Mouse (Mus musculus): ENCODE measurements around the gene Hspa5. TPM values are rescaled to one million over a fixed set of nuclear protein-coding genes. Genes with fewer than 3 reads are reported as not detected.

The Hspa5 gene
- 217 and 588 TPM in 2 replicates for polyA plus RNA-seq (2012; rRNA removed; ENCODE audit: low replicate concordance)

GRCm38 (mm10) chr2:34771368-34772226 is at the start of gene Hspa5:
Gene Hspa5, plus strand, starts transcription at chr2:34771970.

GRCm38 (mm10) chr2:34754551-34755358 is 17.0 kb upstream of the Hspa5 start, which contains the start of gene Gapvd1:
Gene Gapvd1, minus strand, starts transcription at chr2:34755232.

GRCm38 (mm10) chr2:34799357-34800256 is 27.8 kb downstream of the Hspa5 start, which contains the start of gene Rabepk:
Gene Rabepk, minus strand, starts transcription at chr2:34799912.

GRCm38 (mm10) chr2:34825827-34826459 is 54.2 kb downstream of the Hspa5 start, which contains the start of gene Fbxw2:
Gene Fbxw2, minus strand, starts transcription at chr2:34826311.

Other genes starting within 250 kb of the Hspa5 start
- 17.1 and 24.7 TPM in 2 replicates for gene Gapvd1, start 16.7 kb upstream of the Hspa5 start, polyA plus RNA-seq (2012; rRNA removed; ENCODE audit: low replicate concordance)
- gene Rabepk, start 27.9 kb downstream of the Hspa5 start, polyA plus RNA-seq (2012; rRNA removed; ENCODE audit: low replicate concordance) = 42.5 and 49.8 TPM in 2 replicates
- 66.0 and 74.3 TPM in 2 replicates for gene Fbxw2, start 54.3 kb downstream of the Hspa5 start, polyA plus RNA-seq (2012; rRNA removed; ENCODE audit: low replicate concordance)
- not detected in 2 replicates for gene Gm34653, start 61.0 kb downstream of the Hspa5 start, polyA plus RNA-seq (2012; rRNA removed; ENCODE audit: low replicate concordance)
- 2.5 and 5.7 TPM in 2 replicates for gene Cutal, start 102.4 kb downstream of the Hspa5 start, polyA plus RNA-seq (2012; rRNA removed; ENCODE audit: low replicate concordance)
- 16.3 and 22.1 TPM in 2 replicates for gene Psmd5, start 103.0 kb downstream of the Hspa5 start, polyA plus RNA-seq (2012; rRNA removed; ENCODE audit: low replicate concordance)
- 1.7 and 3.5 TPM in 2 replicates for gene Phf19, start 142.1 kb downstream of the Hspa5 start, polyA plus RNA-seq (2012; rRNA removed; ENCODE audit: low replicate concordance)
- gene Traf1, start 189.8 kb downstream of the Hspa5 start, polyA plus RNA-seq (2012; rRNA removed; ENCODE audit: low replicate concordance) = 10.3 and 11.0 TPM in 2 replicates

Data from subcutaneous adipose tissue, adult 2 months (tissue).